Mouse (Mus musculus) brain, embryonic 14.5 days (tissue): ENCODE measurements around the gene Asxl1.

Experiments used
- CTCF ChIP-seq: fragments of 200-500 bp; IDR thresholded peaks from 2 replicates; pipeline ENCODE4 v1.5.1; 2012; ENCODE audit warnings: inconsistent platforms, mild to moderate bottlenecking, moderate library complexity, borderline replicate concordance; ENCODE audit not compliant: insufficient read depth, insufficient read length; ENCODE audit errors: extremely low read depth
- POLR2A ChIP-seq: fragments of 200-500 bp; IDR thresholded peaks from 2 replicates; pipeline ENCODE4 v1.6.1; 2012; ENCODE audit warnings: mild to moderate bottlenecking, inconsistent platforms, borderline replicate concordance; ENCODE audit not compliant: poor library complexity, insufficient read depth, insufficient read length, severe bottlenecking; ENCODE audit errors: extremely low read depth

DNA sequence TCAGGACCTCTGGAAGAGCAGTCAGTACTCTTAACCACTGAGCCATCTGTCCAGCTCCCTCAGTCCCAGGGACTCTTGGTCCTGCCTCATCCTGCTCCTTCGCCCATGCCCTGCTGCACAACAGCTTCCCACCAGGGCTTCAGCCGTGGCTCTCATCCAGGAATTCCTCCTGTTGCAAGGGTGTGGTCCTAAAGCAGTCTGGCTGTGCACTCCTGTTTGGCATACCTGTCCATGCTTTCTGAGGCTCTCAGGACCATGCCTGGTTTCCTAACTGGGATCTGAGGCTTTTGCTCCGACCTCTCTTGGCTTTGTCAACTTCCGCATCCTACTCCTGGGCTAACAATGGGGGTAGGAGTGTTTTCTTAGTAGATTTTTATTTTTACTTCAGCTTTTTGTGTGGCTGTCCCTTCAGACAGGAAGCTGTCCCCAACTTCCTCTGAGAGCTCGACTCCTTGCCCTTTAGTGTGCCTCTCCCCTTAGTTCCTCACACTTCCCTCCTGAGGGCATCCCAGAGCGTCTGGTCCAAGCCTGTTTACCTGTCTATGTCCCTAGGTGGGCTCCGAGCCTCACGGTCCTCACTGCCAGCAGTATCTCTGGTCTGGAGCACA lies 26.5 kb upstream of the Asxl1 start:
- no peak for TF ChIP-seq CTCF
- no peak for TF ChIP-seq POLR2A
